Mouse (Mus musculus) layer of hippocampus, adult 9-10 months (tissue): Measurements from ENCODE around the gene Dohh.

Source experiments
- DNase-seq: peaks from one replicate; pipeline ENCODE4 v3.0.0; 2022; ENCODE audit warnings: low spot score

The Dohh gene

GRCm38 (mm10) chr10:81384605-81384982, 366 bp downstream of the Dohh start:
- DNase-seq = no peak

DNA sequence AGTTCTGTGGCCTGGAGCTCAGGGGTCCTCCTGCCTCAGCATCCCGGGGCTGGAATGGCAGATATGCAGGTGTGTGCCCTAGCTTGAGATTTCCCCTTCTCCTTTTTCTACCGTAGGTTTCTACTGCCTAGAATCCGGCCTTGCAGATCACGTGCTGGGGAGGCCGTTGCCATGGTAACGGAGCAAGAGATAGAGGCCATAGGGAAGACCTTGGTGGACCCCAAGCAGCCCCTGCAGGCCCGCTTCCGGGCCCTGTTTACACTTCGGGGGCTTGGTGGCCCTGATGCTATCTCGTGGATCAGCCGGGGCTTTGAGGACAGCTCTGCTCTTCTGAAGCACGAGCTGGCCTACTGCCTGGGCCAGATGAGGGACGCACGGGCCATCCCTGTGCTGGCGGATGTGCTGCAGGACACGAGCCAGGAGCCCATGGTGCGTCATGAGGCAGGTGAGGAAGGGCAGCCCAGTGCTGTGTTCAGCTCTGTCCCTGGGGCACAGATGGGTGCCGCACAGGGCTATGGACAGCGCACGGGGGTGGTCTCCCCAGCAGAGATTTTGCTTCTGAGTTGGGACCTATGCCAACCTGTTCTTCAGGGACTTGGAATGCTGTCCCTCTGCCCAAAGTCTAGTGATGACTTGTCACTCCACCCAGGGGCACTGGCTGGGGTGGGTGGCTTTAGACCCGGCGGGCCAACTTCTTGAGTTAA, 1.5 kb downstream of the Dohh start:
- no peak for DNase-seq

DNA sequence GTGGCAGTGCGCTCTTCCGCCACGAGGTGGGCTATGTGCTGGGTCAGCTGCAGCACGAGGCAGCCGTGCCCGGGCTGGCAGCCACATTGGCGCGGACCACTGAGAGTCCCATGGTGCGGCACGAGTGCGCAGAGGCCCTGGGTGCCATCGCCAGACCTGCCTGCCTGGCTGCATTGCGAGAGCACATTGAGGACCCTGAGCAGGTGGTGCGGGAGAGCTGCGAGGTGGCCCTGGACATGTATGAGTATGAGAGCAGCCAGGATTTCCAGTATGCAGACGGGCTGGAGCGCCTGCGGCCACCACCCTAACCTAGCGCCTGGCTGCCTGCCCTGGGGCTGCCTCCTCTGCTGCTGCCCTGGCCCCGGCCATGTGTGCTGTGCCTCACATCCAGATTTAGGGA, 3.5 kb downstream of the Dohh start:
- DNase-seq = no peak

GRCm38 (mm10) chr10:81388505-81389055, 4.4 kb downstream of the Dohh start, which contains the start of gene Gm48552:
Gene Gm48552, plus strand, starts transcription at chr10:81389005.
- DNase-seq = no peak

- no peak for DNase-seq
These were observed 5.1 kb downstream of the Dohh start for GRCm38 (mm10) chr10:81389373-81389772.

DNA sequence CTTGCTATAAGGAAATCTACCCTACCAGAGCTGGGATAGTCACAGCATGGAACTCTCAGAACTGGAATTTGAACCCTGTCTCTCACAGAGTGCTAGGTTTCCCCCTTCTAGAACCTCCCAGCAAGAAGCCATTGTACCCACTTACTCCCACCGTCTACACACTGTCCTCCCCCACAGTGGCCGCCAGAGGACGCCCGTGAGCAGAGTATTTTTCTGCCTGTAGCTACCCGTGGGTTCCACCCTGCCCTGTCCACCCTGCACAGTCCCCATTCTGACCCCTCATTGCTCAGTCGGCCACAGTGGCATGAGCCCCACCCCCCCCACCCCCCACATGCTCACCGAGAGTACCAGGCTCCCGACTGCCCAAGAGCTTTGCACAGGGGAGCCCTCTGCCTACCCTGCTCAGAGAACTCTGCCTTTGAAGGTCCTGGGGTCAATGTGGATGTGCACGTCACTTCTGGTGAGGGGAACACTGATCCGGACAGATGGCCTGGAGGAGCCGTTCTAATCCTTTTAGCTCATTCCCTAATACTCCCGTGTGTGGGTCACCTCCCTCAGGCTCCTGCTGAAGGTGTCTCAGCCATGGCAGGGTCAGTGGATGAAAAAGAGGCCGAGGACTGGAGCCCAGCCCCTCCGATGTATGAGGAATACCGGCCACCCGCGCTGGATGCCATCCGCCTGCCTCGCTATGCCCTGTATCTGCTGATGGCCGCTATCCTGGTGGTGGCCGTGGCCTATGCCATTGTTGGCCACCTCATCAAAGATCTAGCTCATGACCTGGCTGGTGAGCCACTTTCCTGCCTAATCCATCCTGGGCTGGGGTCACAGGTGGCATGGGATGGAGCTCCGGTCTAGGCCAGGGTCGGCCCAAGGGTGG, 5.8 kb downstream of the Dohh start:
- DNase-seq = no peak

GRCm38 (mm10) chr10:81390678-81390965, 6.4 kb downstream of the Dohh start:
- no peak for DNase-seq

- DNase-seq = no peak
These were observed 8.0 kb downstream of the Dohh start for GRCm38 (mm10) chr10:81392270-81392669.

GRCm38 (mm10) chr10:81392781-81393185, 8.6 kb downstream of the Dohh start, which contains the start of gene Smim24:
Gene Smim24, plus strand, starts transcription at chr10:81393051.
- no peak for DNase-seq

GRCm38 (mm10) chr10:81393456-81394063, 9.3 kb downstream of the Dohh start:
- DNase-seq = no peak

- no peak for DNase-seq
These were observed 10.9 kb downstream of the Dohh start for GRCm38 (mm10) chr10:81395127-81395526.

- DNase-seq = no peak
These were observed 11.6 kb downstream of the Dohh start for GRCm38 (mm10) chr10:81395865-81396264.

- DNase-seq = no peak
These were observed 12.5 kb downstream of the Dohh start for GRCm38 (mm10) chr10:81396749-81397148.

DNA sequence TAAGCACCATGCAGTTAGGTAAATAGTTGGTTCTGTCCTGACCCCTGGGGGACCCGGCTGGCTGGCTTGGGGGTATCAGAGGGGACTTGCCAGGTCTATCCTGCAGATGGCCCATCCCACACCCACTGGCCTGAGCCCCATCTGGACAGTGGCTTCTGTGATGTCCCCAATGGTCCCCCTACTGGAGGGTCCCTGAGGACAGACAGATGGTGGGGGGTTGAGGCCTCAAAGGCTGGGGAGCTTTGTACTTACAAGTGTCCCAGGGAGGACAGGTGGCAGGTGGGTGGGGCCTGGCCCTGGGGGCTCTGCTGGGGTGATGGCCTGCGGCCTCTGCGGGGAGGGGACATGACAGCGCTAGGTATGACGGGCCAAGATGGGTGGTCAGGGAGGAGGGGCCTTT, 15.1 kb downstream of the Dohh start:
- no peak for DNase-seq

DNA sequence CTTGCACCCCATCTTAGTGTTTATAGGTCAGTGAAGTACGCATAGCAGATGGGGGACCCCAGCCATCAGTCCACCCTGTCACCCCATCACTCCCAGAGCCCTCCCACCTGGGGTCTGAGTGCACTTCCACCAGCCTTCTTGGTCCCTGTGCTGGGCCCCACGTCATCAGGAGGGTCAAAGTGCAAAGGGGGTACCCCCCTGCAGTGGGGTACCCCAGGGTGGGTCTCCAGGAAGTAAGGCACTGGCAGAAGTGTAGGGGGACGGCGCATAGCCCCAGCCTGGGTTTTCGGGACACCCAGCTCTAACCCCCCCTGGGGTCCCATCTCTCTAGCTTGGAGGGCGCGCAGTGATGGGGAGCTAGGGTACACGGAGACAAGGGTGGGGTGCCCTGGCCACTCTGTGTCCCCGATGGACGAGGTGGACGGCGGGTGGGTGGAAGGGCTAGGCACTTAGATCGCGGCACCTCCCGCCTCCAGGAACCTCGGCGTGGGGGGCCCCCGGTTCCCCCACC, 15.6 kb downstream of the Dohh start:
- no peak for DNase-seq

GRCm38 (mm10) chr10:81400371-81401204, 16.4 kb downstream of the Dohh start:
- no peak for DNase-seq

- no peak for DNase-seq
These were observed 16.9 kb downstream of the Dohh start for GRCm38 (mm10) chr10:81401205-81401520.

DNA sequence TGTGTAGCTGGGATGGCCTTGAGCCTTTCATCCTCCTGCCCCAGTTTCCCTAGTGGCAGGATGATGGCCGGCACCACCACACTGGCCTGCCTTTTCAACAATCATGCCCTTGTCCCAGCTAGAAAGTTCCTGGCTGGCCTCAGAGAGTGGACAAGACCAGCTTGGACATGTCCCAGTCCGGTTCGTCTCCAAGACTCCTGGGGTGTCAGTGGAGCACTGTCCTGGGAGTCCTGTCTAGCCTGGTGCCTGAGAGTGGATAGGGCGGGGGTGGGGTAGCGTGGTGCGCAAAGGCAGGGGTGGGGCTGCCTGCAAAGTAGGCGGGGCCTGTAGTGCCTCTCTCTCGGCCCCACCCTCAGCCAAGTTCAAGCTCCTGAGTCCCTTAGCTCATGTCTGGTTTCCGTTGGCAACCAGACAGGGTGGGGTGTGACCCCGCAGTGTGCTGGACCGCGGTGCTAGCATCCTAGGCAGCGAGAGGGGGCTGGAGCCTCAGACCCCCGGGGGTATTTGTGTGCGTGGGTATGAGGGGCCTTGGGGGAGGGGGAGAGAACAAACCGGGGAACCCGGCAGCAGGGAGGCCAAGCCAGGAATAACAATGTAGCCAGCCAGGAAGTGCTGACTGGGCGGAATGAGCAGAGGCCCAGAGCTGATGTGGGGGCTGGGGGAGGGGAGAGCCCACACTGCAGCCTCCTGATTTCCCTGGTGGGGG, 17.4 kb downstream of the Dohh start:
- DNase-seq = no peak

GRCm38 (mm10) chr10:81402227-81402765, 18.1 kb downstream of the Dohh start:
- DNase-seq = no peak

- no peak for DNase-seq
These were observed 19.3 kb downstream of the Dohh start for GRCm38 (mm10) chr10:81403511-81403910.

GRCm38 (mm10) chr10:81404082-81404481, 19.9 kb downstream of the Dohh start:
- DNase-seq = no peak
